Mouse (Mus musculus): Measurements from ENCODE around the gene Hoxd4.

- no peak for TF ChIP-seq TAL1 (conservative IDR thresholded peaks at IDR 0.05; ENCODE audit: low read depth, low read length)
- no peak for TF ChIP-seq CTCF (IDR thresholded peaks at IDR 0.05; ENCODE audit: low read depth, low read length)
- TF ChIP-seq GATA1 (IDR thresholded peaks at IDR 0.05; ENCODE audit: borderline replicate concordance, low read length): no peak
These were observed 11.1 kb upstream of the Hoxd4 start for GRCm38 (mm10) chr2:74700546-74701112.
